Mouse (Mus musculus) intestine, embryonic 14.5 days (tissue): ENCODE measurements around the gene B3gat3. TPM values are rescaled to one million over a fixed set of nuclear protein-coding genes. Genes with fewer than 3 reads are reported as not detected.

Experiments used
- ATAC-seq: fragments of 200-750 bp; cut with Nextera tagmentation; replicated peaks from 2 replicates; pipeline ENCODE4 v1.8.0; 2017; ENCODE audit warnings: low read depth, moderate number of reproducible peaks, moderate TSS enrichment, moderate library complexity; ENCODE audit not compliant: low FRiP score, low TSS enrichment
- DNase-seq: peaks from one replicate; pipeline ENCODE4 v3.0.0-alpha.2; 2018; ENCODE audit warnings: low spot score
- H3K27ac ChIP-seq: fragments of 300-500 bp; sonication (generic); 2 replicates; pipeline ENCODE4 v1.5.1; 2014; ENCODE audit warnings: low read depth, mild to moderate bottlenecking, control low read depth
- H3K27me3 ChIP-seq: fragments of 300-500 bp; sonication (generic); replicated peaks from 2 replicates; pipeline ENCODE4 v1.6.1; 2014; ENCODE audit warnings: low read length, control low read depth; ENCODE audit not compliant: control insufficient read depth, insufficient read depth
- H3K36me3 ChIP-seq: fragments of 300-500 bp; sonication (generic); 2 replicates; pipeline ENCODE4 v1.6.1; 2014; ENCODE audit warnings: low read length, control low read depth; ENCODE audit not compliant: control insufficient read depth, insufficient read depth
- H3K4me1 ChIP-seq: fragments of 300-500 bp; sonication (generic); replicated peaks from 2 replicates; pipeline ENCODE4 v1.6.1; 2014; ENCODE audit warnings: low read length, control low read depth, mixed read lengths; ENCODE audit not compliant: control insufficient read depth, insufficient read depth
- H3K4me2 ChIP-seq: fragments of 300-500 bp; sonication (generic); 2 replicates; pipeline ENCODE4 v1.6.1; 2014; ENCODE audit warnings: low read length
- H3K4me3 ChIP-seq: fragments of 300-500 bp; sonication (generic); 2 replicates; pipeline ENCODE4 v1.5.1; 2014; ENCODE audit warnings: low read depth, low read length, control low read depth, mixed read lengths
- H3K9ac ChIP-seq: fragments of 300-500 bp; sonication (generic); 2 replicates; pipeline ENCODE4 v1.6.1; 2014; ENCODE audit warnings: mild to moderate bottlenecking, low read length
- H3K9me3 ChIP-seq: fragments of 300-500 bp; sonication (generic); 2 replicates; pipeline ENCODE4 v1.6.1; 2016; ENCODE audit warnings: low read length, control low read depth; ENCODE audit not compliant: control insufficient read depth
- WGBS: fragments of 180-500 bp; shearing (Covaris S2); extraction: QIAGEN DNeasy Blood & Tissue Kit; methylation state at CpG from one replicate; pipeline ENCODE4 v1.1.7; 2014; 5-methylcytosine and 5-hydroxymethylcytosine counted together
- polyA plus RNA-seq: library from polyadenylated mRNA; unstranded; fragments of >200 nt; fragmentation: Nextera tagmentation; extraction: Ambion mirVana; gene quantifications from 2 replicates; pipeline ENCODE4 v1.2.1, GENCODE M21; 2014

B3gat3 gene
- polyA plus RNA-seq, 1 experiment from 2014 or later: 35.7 TPM

DNA sequence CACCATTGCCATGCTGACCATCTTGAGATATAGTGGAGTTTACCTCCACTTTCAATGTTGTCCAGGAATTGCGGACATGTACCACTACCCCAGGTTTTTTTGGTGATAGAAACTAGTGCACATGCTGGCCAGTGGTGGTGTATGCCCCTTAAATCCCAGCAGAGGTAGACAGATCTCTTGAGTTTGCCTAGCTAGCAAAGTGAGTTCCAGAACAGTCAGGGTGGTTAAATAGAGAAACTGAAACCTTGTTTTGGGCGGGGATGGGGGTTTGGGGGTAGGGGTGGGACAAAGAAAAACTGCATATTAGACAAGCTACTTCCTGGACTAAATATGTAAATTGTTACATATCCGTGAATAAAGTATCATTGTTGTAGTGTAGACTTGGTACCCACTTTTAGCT, 1.2 kb upstream of the B3gat3 start:
- Histone ChIP-seq H3K4me2 (no peak overlapping the region), H3K27ac (no peak overlapping the region), H3K4me1 (peaks cover 11% of the 10 kb centered on the region), H3K27me3 (no peaks in the 10 kb centered on the region), H3K9ac (no peak overlapping the region), H3K9me3 (no peaks in the 10 kb centered on the region), H3K36me3 (peaks cover 44% of the 10 kb centered on the region), H3K4me3 (no peak overlapping the region)
- no peak for DNase-seq
- 90% methylated on average over 3 of the region's 3 CpGs for WGBS
- no peak for ATAC-seq

DNA sequence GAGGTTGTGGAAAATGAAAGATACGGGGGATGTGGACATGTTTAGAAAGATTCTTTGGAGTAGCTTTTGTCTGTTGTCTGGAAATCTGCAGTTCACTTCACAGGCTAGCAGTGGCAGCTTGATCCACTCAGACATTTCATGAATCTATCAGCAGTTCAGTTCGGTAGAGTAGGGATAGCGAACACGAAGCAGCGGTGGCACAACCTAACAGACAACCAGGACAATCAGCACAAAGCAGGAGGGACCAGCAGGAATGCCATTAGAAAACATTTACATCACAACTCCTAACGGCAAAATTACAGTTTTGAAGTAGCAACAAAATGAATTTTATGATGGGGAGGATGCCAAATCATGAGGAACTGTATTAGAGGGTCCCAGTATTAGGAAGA, 496 bp upstream of the B3gat3 start:
- H3K4me1 ChIP-seq: peaks cover 11% of the 10 kb centered on the region
- H3K9me3 ChIP-seq: no peaks in the 10 kb centered on the region
- WGBS: 70% methylated on average over 6 of the region's 6 CpGs
- peaks cover 38% of the 10 kb centered on the region for H3K36me3 ChIP-seq
- H3K9ac ChIP-seq: peak overlapping the region; percentile 78
- DNase-seq (no peak), ATAC-seq (no peak)
- H3K4me2 ChIP-seq: peak overlapping the region; percentile 65
- H3K27ac ChIP-seq: peak overlapping the region; percentile 86
- peak overlapping the region; percentile 87 for H3K4me3 ChIP-seq
- H3K27me3 ChIP-seq: no peaks in the 10 kb centered on the region

DNA sequence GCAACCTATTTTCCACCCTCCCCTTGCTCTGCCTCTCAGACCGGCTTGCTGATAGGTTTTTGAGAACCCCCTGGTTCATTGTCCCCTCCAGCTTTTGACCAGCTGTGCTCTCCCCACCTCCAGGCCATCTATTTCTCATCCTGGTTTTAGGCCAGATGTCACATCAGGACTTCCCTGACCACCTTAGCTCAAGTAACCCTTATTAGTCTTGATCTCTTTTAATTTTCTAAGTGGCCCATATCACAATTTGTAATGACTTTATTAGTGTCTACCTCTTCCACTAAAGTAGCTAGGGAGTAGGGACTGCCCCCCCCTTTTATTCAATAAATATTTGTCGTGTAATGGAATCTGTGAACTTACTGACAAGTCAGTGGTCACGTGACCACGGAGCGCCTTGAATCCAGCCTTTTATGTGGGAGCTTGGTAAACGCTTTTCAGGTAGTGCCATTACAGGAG, 690 bp downstream of the B3gat3 start:
- ATAC-seq (no peak; the same call in 1 of the 2 replicates), DNase-seq (no peak)
- 1% methylated on average over 6 of the region's 6 CpGs for WGBS

DNA sequence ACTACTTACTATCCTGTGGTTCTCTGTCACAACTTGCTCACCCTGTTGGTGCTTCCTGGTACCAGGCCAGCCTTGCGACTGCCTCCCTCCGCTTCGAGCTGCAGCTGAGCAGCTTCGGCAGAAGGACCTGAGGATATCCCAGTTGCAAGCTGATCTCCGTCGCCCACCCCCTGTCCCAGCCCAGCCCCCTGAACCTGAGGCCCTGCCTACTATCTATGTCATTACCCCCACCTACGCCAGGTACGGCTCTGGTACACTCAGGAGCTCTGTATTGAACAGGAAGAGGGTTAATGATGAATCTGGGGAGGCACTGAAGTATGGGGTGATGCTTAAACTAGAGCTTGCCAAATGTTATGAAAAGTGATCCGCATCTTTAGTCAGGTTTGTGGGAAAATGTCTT, 1.6 kb downstream of the B3gat3 start:
- WGBS: 80% methylated on average over 9 of the region's 9 CpGs
- Histone ChIP-seq H3K9me3 (no peaks in the 10 kb centered on the region), H3K27ac (no peak overlapping the region), H3K27me3 (no peaks in the 10 kb centered on the region), H3K4me2 (peak overlapping the region; percentile 65; the same call in 1 of the 2 replicates), H3K9ac (no peak overlapping the region), H3K4me3 (peak overlapping the region; percentile 87; the same call in 1 of the 2 replicates), H3K36me3 (peaks cover 32% of the 10 kb centered on the region), H3K4me1 (peaks cover 11% of the 10 kb centered on the region)
- ATAC-seq (no peak), DNase-seq (no peak)

More for the DNA sequence above, 690 bp downstream of the B3gat3 start:
- peak overlapping the region; percentile 65 for H3K4me2 ChIP-seq
- no peaks in the 10 kb centered on the region for H3K27me3 ChIP-seq
- H3K4me3 ChIP-seq: peak overlapping the region; percentile 87
- H3K27ac ChIP-seq: peak overlapping the region; percentile 86
- H3K36me3 ChIP-seq: peaks cover 33% of the 10 kb centered on the region
- H3K9me3 ChIP-seq: no peaks in the 10 kb centered on the region
- H3K4me1 ChIP-seq: peaks cover 11% of the 10 kb centered on the region
- H3K9ac ChIP-seq: peak overlapping the region; percentile 78

DNA sequence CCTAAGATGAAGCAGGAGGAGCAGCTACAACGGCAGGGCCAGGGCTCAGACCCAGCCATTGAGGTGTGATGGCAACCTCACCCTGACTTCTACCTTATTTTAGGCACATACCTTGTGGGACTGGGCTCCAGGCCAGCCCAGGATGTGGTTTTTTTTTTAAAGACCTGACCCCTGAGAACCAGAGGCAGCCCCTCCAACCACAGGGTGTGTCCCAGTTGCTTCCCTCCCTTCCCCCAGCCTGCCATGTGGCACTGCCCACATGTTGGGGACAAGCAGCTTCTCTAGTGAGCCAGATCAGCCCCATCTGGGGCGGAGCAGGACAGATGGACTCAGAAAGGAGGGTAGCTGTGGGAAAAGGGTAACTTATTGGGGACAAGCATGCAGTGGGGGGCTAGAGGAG, 6.6 kb downstream of the B3gat3 start:
- ATAC-seq (no peak), DNase-seq (no peak)
- H3K9ac ChIP-seq: no peak overlapping the region
- H3K27ac ChIP-seq: no peak overlapping the region
- peaks cover 16% of the 10 kb centered on the region for H3K4me1 ChIP-seq
- H3K27me3 ChIP-seq: no peaks in the 10 kb centered on the region
- H3K4me2 ChIP-seq: no peak overlapping the region
- 91% methylated on average over 2 of the region's 2 CpGs for WGBS
- H3K9me3 ChIP-seq: no peaks in the 10 kb centered on the region
- H3K4me3 ChIP-seq: no peak overlapping the region
- peaks cover 36% of the 10 kb centered on the region for H3K36me3 ChIP-seq

DNA sequence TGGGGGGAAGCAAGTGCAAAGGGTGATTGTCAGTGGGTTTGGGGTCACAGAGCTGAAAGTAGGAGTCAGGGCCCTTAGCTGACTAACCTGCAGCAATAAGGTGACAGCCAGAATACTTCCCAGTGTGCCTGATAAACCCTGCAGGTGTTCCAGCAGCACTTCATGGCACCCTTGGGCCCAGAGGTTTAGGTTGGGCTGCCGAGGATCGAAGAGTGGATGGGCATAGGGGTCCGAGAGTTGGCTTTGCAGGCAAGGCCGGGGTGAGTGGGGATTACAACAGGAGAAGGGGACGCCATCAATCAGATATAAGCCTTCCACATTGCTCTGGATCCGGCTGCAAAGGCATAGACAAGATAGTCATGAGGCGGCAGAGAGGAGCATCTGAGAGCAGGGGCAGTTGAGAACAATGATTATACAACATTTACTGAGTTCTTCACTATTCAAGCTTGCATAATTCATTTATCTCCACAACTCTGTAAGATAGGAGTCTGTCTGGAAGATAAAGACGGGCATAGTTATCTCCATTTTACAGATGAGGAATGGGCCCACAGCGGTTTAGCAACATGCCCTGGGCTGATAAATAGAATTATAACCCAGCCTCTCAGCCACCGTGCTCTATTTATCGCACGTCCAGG, 7.8 kb downstream of the B3gat3 start:
- no peak overlapping the region for H3K9ac ChIP-seq
- H3K27ac ChIP-seq: no peak overlapping the region
- ATAC-seq (no peak), DNase-seq (no peak)
- H3K4me3 ChIP-seq: no peak overlapping the region
- no peak overlapping the region for H3K4me2 ChIP-seq
- H3K36me3 ChIP-seq: peaks cover 32% of the 10 kb centered on the region
- no peaks in the 10 kb centered on the region for H3K9me3 ChIP-seq
- 84% methylated on average over 12 of the region's 12 CpGs for WGBS
- no peaks in the 10 kb centered on the region for H3K27me3 ChIP-seq
- peaks cover 13% of the 10 kb centered on the region for H3K4me1 ChIP-seq

DNA sequence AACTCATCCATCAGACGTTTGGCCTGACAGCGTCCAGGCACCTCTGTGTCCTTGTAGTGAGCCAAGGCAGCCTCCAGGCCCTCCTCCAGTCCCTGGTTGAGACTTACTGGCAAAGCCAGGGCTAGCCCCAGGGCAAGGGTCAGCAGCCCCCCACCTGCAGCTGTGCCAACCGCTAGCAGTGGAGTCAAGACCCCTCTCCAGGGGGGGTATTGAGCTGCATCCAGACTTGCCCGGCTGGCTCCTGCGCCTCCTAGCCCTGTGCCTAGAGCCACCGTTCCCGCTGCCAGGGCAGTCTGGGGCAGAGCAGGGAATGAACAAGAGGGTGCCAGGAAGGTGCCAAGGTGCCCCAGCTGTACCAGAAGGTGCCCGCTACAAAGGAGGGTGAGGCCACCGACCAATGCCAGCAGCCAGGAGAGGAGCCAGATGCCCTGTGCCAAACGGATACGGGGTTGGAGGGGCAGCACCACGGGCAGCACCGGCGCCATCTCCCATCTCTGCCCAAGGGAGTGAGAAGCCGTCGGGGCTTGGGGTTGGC, 8.6 kb downstream of the B3gat3 start:
- Histone ChIP-seq H3K27ac (peak overlapping the region; percentile 81), H3K4me3 (peak overlapping the region; percentile 78), H3K36me3 (peaks cover 34% of the 10 kb centered on the region), H3K9me3 (no peaks in the 10 kb centered on the region), H3K4me1 (peaks cover 13% of the 10 kb centered on the region), H3K4me2 (peak overlapping the region; percentile 79), H3K9ac (peak overlapping the region; percentile 78; the same call in 1 of the 2 replicates), H3K27me3 (no peaks in the 10 kb centered on the region)
- no peak for DNase-seq
- WGBS: 18% methylated on average over 16 of the region's 16 CpGs
- ATAC-seq: no peak; the same call in 1 of the 2 replicates

DNA sequence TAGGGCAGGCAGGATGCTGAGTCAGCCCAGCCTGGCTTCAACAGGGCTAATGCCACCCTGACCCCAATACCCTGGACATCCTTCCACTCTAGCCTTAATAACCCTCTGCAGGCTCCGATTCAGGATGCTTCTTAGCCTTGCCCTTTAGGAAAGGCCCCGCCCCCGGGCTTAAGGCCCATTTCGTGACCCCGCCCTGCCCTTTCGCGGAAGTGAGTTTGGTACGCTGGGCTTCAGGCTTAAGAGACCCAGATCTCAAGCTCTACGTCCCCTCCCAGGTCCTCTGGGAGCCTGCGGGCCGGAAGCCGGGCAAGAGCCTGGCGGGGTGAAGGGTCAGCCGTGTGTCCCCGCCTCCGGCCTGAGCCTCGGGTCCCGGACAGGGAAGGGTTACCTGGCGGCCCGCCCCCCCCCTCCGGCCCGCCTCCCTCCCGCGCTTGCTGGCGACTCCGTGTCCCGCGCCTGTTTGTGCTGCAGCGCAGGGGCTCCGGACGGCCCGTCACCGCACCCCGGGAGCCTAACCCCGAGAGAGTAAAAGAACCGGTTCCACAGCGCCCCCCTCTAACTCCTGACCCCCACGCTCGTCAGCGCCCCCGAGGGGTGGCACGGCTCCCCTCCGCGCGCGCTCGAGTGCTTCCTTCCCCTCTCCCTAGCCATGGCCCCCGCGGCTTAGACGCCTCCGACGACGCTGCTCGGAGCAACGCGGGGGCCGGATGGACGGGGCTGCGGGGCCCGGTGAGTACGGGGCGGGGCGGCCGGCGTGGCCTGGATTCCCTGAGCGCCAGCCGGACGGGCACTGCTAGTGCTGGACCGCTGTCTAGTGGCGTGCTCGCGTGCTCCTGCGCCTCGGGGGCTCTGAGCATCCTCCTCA, 9.3 kb downstream of the B3gat3 start, which contains the start of the genes Rom1 and Eml3:
Rom1 (minus strand) TSS at position 133 of the 865 bp plus-strand sequence.
Eml3 (plus strand) TSS at position 329 of the 865 bp plus-strand sequence.
- peak within 1 kb of the TSS; percentile 81 for H3K27ac ChIP-seq
- peak within 1 kb of the TSS; percentile 79 for H3K4me2 ChIP-seq
- no peaks in the 10 kb centered on the region for H3K9me3 ChIP-seq
- peak; percentile 84 for DNase-seq
- H3K36me3 ChIP-seq: peaks cover 39% of the 10 kb centered on the region
- no peaks in the 10 kb centered on the region for H3K27me3 ChIP-seq
- under 1% methylated on average over 68 of the region's 74 CpGs for WGBS
- H3K9ac ChIP-seq: peak within 1 kb of the TSS; percentile 78
- H3K4me3 ChIP-seq: peak within 1 kb of the TSS; percentile 78
- peak; percentile 81 for ATAC-seq
- H3K4me1 ChIP-seq: peaks cover 13% of the 10 kb centered on the region
